Mouse (Mus musculus) forebrain, embryonic 11.5 days (tissue): ENCODE results near the gene Hivep1. TPM values are rescaled to one million over a fixed set of nuclear protein-coding genes. Genes with fewer than 3 reads are reported as not detected.

Source experiments
- ATAC-seq: fragments of 200-750 bp; cut with Nextera tagmentation; replicated peaks from 2 replicates; pipeline ENCODE4 v1.8.0; 2017; ENCODE audit warnings: moderate TSS enrichment; ENCODE audit not compliant: low FRiP score
- DNase-seq: peaks from one replicate; pipeline ENCODE4 v3.0.0-alpha.2; 2017; ENCODE audit warnings: low spot score
- H3K27ac ChIP-seq: fragments of 300-500 bp; sonication (generic); 2 replicates; pipeline ENCODE4 v1.5.1; 2014; ENCODE audit warnings: low read depth, low read length
- H3K27me3 ChIP-seq: fragments of 300-500 bp; sonication (generic); 2 replicates; pipeline ENCODE4 v1.6.1; 2014; ENCODE audit warnings: mild to moderate bottlenecking, low read length, mixed read lengths; ENCODE audit not compliant: control insufficient read depth, insufficient read depth
- H3K36me3 ChIP-seq: fragments of 300-500 bp; sonication (generic); 2 replicates; pipeline ENCODE4 v1.6.1; 2014; ENCODE audit warnings: mild to moderate bottlenecking, low read length, moderate library complexity, mixed read lengths; ENCODE audit not compliant: control insufficient read depth, insufficient read depth
- H3K4me1 ChIP-seq: fragments of 300-500 bp; sonication (generic); replicated peaks from 2 replicates; pipeline ENCODE4 v1.6.1; 2014; ENCODE audit warnings: low read length, mixed read lengths; ENCODE audit not compliant: control insufficient read depth, insufficient read depth
- H3K4me2 ChIP-seq: fragments of 300-500 bp; sonication (generic); 2 replicates; pipeline ENCODE4 v1.6.1; 2014; ENCODE audit warnings: low read depth, mild to moderate bottlenecking, low read length, moderate library complexity, mixed read lengths; ENCODE audit not compliant: severe bottlenecking
- H3K4me3 ChIP-seq: fragments of 300-500 bp; sonication (generic); 2 replicates; pipeline ENCODE4 v1.5.1; 2014; ENCODE audit warnings: low read depth, low read length
- H3K9ac ChIP-seq: fragments of 300-500 bp; sonication (generic); 2 replicates; pipeline ENCODE4 v1.6.1; 2014; ENCODE audit warnings: low read length
- H3K9me3 ChIP-seq: fragments of 300-500 bp; sonication (generic); 2 replicates; pipeline ENCODE4 v1.6.1; 2016; ENCODE audit warnings: low read length, mixed read lengths; ENCODE audit not compliant: control insufficient read depth
- WGBS: fragments of 180-500 bp; shearing (Covaris S2); extraction: QIAGEN DNeasy Blood & Tissue Kit; methylation state at CpG from one replicate; pipeline ENCODE4 v1.1.7; 2014; 5-methylcytosine and 5-hydroxymethylcytosine counted together
- polyA plus RNA-seq: library from polyadenylated mRNA; unstranded; fragments of >200 nt; fragmentation: Nextera tagmentation; extraction: Ambion mirVana; gene quantifications from 2 replicates; pipeline ENCODE4 v1.2.1, GENCODE M21; 2014

Gene Hivep1
- polyA plus RNA-seq, 1 experiment from 2014 or later = 16.5 TPM

- H3K36me3 ChIP-seq = 0 out of 2 replicates have a peak, but pooled peaks cover 3% of the 10 kb centered on the region
- no peak overlapping the region for H3K27ac ChIP-seq
- 81% methylated on average over 9 of the region's 9 CpGs for WGBS
- DNase-seq (no peak), ATAC-seq (no peak)
- H3K9me3 ChIP-seq = no peaks in the 10 kb centered on the region
- H3K27me3 ChIP-seq = no peaks in the 10 kb centered on the region
- H3K4me3 ChIP-seq = no peak overlapping the region
- no peak overlapping the region for H3K4me2 ChIP-seq
- peaks cover 10% of the 10 kb centered on the region; the same call in 1 of the 2 replicates for H3K4me1 ChIP-seq
- H3K9ac ChIP-seq = no peak overlapping the region
Measured at GRCm38 (mm10) chr13:42150462-42151127, 98.8 kb downstream of the Hivep1 start.

GRCm38 (mm10) chr13:42158259-42158658 lies 106.4 kb downstream of the Hivep1 start:
- H3K9ac ChIP-seq = no peak overlapping the region
- WGBS = 93% methylated on average over 14 of the region's 14 CpGs
- no peak for ATAC-seq
- H3K27ac ChIP-seq = no peak overlapping the region
- no peak for DNase-seq
- H3K4me3 ChIP-seq = no peak overlapping the region
- no peaks in the 10 kb centered on the region for H3K9me3 ChIP-seq
- H3K27me3 ChIP-seq = no peaks in the 10 kb centered on the region
- H3K4me2 ChIP-seq = no peak overlapping the region
- H3K4me1 ChIP-seq = no peaks in the 10 kb centered on the region; the same call in 1 of the 2 replicates
- peaks cover 3% of the 10 kb centered on the region; the same call in 1 of the 2 replicates for H3K36me3 ChIP-seq

GRCm38 (mm10) chr13:42159416-42160185 lies 107.8 kb downstream of the Hivep1 start:
- Histone ChIP-seq H3K9ac (no peak overlapping the region), H3K4me2 (no peak overlapping the region), H3K27me3 (no peaks in the 10 kb centered on the region), H3K4me1 (no peaks in the 10 kb centered on the region; the same call in 1 of the 2 replicates), H3K27ac (no peak overlapping the region), H3K9me3 (no peaks in the 10 kb centered on the region), H3K4me3 (no peak overlapping the region), H3K36me3 (peaks cover 3% of the 10 kb centered on the region; the same call in 1 of the 2 replicates)
- ATAC-seq = no peak
- no peak for DNase-seq
- 72% methylated on average over 14 of the region's 14 CpGs for WGBS

- DNase-seq (no peak), ATAC-seq (no peak)
- Histone ChIP-seq H3K9ac (no peak overlapping the region), H3K27ac (no peak overlapping the region), H3K4me3 (no peak overlapping the region), H3K4me1 (no peaks in the 10 kb centered on the region), H3K36me3 (no peaks in the 10 kb centered on the region), H3K27me3 (no peaks in the 10 kb centered on the region), H3K9me3 (no peaks in the 10 kb centered on the region), H3K4me2 (no peak overlapping the region)
- WGBS = 98% methylated on average over 1 of the region's 1 CpGs
Measured at GRCm38 (mm10) chr13:42170802-42171201, 119.0 kb downstream of the Hivep1 start.

GRCm38 (mm10) chr13:42174827-42175420 lies 123.1 kb downstream of the Hivep1 start:
- no peaks in the 10 kb centered on the region for H3K9me3 ChIP-seq
- ATAC-seq (no peak), DNase-seq (no peak)
- no peak overlapping the region for H3K27ac ChIP-seq
- WGBS = 23% methylated on average over 3 of the region's 3 CpGs
- no peaks in the 10 kb centered on the region for H3K27me3 ChIP-seq
- no peaks in the 10 kb centered on the region for H3K4me1 ChIP-seq
- H3K9ac ChIP-seq = no peak overlapping the region
- H3K4me3 ChIP-seq = no peak overlapping the region
- no peak overlapping the region for H3K4me2 ChIP-seq
- no peaks in the 10 kb centered on the region for H3K36me3 ChIP-seq

- DNase-seq = no peak
Measured at GRCm38 (mm10) chr13:42182635-42183034, 130.8 kb downstream of the Hivep1 start.

GRCm38 (mm10) chr13:42184131-42184530 lies 132.3 kb downstream of the Hivep1 start:
- no peaks in the 10 kb centered on the region for H3K27me3 ChIP-seq
- H3K4me3 ChIP-seq = no peak overlapping the region
- H3K27ac ChIP-seq = no peak overlapping the region
- no peaks in the 10 kb centered on the region for H3K4me1 ChIP-seq
- peaks cover 3% of the 10 kb centered on the region; the same call in 1 of the 2 replicates for H3K36me3 ChIP-seq
- no peak for DNase-seq
- H3K9me3 ChIP-seq = no peaks in the 10 kb centered on the region
- H3K9ac ChIP-seq = no peak overlapping the region
- WGBS = 98% methylated on average over 17 of the region's 17 CpGs
- no peak for ATAC-seq
- no peak overlapping the region for H3K4me2 ChIP-seq

More at GRCm38 (mm10) chr13:42182635-42183034, 130.8 kb downstream of the Hivep1 start:
- no peak overlapping the region for H3K9ac ChIP-seq
- 96% methylated on average over 5 of the region's 5 CpGs for WGBS
- H3K4me2 ChIP-seq = no peak overlapping the region
- no peak overlapping the region for H3K4me3 ChIP-seq
- peaks cover 3% of the 10 kb centered on the region; the same call in 1 of the 2 replicates for H3K36me3 ChIP-seq
- no peak for ATAC-seq
- H3K4me1 ChIP-seq = no peaks in the 10 kb centered on the region
- H3K27ac ChIP-seq = no peak overlapping the region
- no peaks in the 10 kb centered on the region for H3K9me3 ChIP-seq
- H3K27me3 ChIP-seq = no peaks in the 10 kb centered on the region

- WGBS = 10% methylated on average over 9 of the region's 9 CpGs
- no peaks in the 10 kb centered on the region for H3K9me3 ChIP-seq
- H3K4me3 ChIP-seq = no peak overlapping the region
- H3K4me2 ChIP-seq = no peak overlapping the region
- no peaks in the 10 kb centered on the region for H3K36me3 ChIP-seq
- H3K4me1 ChIP-seq = no peaks in the 10 kb centered on the region
- H3K9ac ChIP-seq = no peak overlapping the region
- no peak for DNase-seq
- H3K27me3 ChIP-seq = no peaks in the 10 kb centered on the region
- ATAC-seq = no peak
- H3K27ac ChIP-seq = no peak overlapping the region
Measured at GRCm38 (mm10) chr13:42193016-42193415, 141.2 kb downstream of the Hivep1 start.
